ENCODE assay signal across 8 mouse cellular contexts in the genomic region with DNA sequence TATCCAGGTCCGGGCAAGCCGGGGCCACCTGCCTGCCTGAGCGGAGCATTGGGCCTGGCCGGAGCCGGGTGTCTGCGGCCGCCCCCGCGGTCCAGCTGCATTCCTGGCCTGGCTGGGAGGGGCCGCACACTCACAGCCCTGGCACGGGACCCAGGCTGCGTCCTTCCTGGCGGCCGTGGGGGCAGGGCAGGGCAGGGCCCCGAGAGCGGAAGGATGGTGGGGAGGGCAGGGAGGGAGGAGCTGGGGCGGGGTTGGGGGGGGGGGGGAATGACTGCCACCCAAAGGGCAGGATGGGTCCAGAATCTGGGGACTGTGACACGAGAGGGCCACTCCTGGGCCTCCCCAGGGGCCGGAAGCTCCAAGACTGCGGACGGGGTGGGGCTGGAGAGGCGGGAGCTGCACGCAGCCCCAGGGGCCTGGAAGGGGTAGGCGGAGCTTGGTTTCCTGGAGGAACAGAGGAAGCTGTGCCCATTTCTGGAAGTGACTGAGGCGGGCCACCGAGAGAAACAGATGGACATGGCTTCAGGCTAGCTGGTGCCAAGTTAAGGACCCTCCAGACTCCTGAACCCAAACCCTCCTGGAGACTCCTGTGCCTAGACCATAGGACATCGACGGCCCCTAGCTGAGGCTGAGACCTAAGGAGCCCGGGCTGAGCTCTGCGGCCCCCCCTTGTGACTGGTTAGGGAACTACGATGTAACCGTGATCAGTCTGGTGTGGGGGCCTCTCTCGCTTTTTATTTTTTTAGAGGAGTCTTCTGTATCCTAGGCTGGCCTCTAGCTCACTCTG. TPM values are rescaled to one million over a fixed set of nuclear protein-coding genes. Genes with fewer than 3 reads are reported as not detected.
DNase-seq lines count a peak whose midpoint lies in the region; ATAC-seq and TF ChIP-seq lines count a peak whose summit lies in the region.

No protein-coding gene starts in this region.

- no peaks in the 10 kb centered on the region for H3K27me3 ChIP-seq in heart, embryonic 12.5 days (replicated peaks)
- H3K27me3 ChIP-seq in kidney, postnatal 0 days (ENCODE audit: insufficient read depth, low read length): no peaks in the 10 kb centered on the region
- H3K27me3 ChIP-seq in liver, embryonic 11.5 days (replicated peaks; ENCODE audit: control insufficient read depth, insufficient read depth, low read length): no peaks in the 10 kb centered on the region
- H3K27me3 ChIP-seq in myocyte (ENCODE audit: control insufficient read depth, insufficient read depth, insufficient read length): no peaks in the 10 kb centered on the region
- no peaks in the 10 kb centered on the region for H3K27me3 ChIP-seq in stomach, embryonic 14.5 days (ENCODE audit: control insufficient read depth, insufficient read depth, low read length)

- TF ChIP-seq POLR2A in myocyte (IDR thresholded peaks at IDR 0.05; ENCODE audit: insufficient read length, low read depth): peak; percentile 43

- H3K79me2 ChIP-seq in myocyte (ENCODE audit: control insufficient read depth, insufficient read depth): peaks cover 24% of the 10 kb centered on the region

- TF ChIP-seq CTCF in kidney, postnatal 0 days (IDR thresholded peaks at IDR 0.05; ENCODE audit: low read depth): peak; percentile 69

- ATAC-seq in erythroid progenitor cell, adult 5-6 weeks (replicated peaks; ENCODE audit: low FRiP score, poor library complexity, severe bottlenecking): peak; percentile 74
- ATAC-seq in heart, embryonic 12.5 days (ENCODE audit: insufficient number of reproducible peaks, low FRiP score): peak; percentile 89
- peak; percentile 74 for ATAC-seq in kidney, postnatal 0 days (replicated peaks; ENCODE audit: low FRiP score, low read depth)
- peak; percentile 88 for ATAC-seq in liver, embryonic 11.5 days (replicated peaks; ENCODE audit: low FRiP score)
- peak; percentile 81 for ATAC-seq in stomach, embryonic 14.5 days (ENCODE audit: insufficient number of reproducible peaks, insufficient read depth, low FRiP score, low read depth)

- DNase-seq in CD4-positive helper T cell, adult 2 months (ENCODE audit: low read depth, low spot score): peak; percentile 91
- peak; percentile 96 for DNase-seq in kidney, postnatal 0 days (ENCODE audit: low spot score)
- DNase-seq in liver, embryonic 11.5 days (ENCODE audit: low spot score): peak; percentile 95

- peak overlapping the region; percentile 96 for H3K27ac ChIP-seq in brown adipose tissue, adult 24 weeks (replicated peaks; ENCODE audit: low read depth, low read length)
- peak overlapping the region; percentile 97 for H3K27ac ChIP-seq in heart, embryonic 12.5 days (ENCODE audit: poor library complexity, severe bottlenecking)
- H3K27ac ChIP-seq in kidney, postnatal 0 days: peak overlapping the region; percentile 94
- peak overlapping the region; percentile 96 for H3K27ac ChIP-seq in liver, embryonic 11.5 days (ENCODE audit: low read depth, low read length)
- H3K27ac ChIP-seq in stomach, embryonic 14.5 days (ENCODE audit: low read length): peak overlapping the region; percentile 94

- H3K4me2 ChIP-seq in heart, embryonic 12.5 days: peak overlapping the region; percentile 75
- peak overlapping the region; percentile 49 for H3K4me2 ChIP-seq in kidney, postnatal 0 days (ENCODE audit: low read length)
- peak overlapping the region; percentile 78 for H3K4me2 ChIP-seq in liver, embryonic 11.5 days
- H3K4me2 ChIP-seq in myocyte (ENCODE audit: low read depth): peak overlapping the region; percentile 99
- peak overlapping the region; percentile 56 for H3K4me2 ChIP-seq in stomach, embryonic 14.5 days (replicated peaks; ENCODE audit: low read depth, low read length)

- H3K9ac ChIP-seq in heart, embryonic 12.5 days: peak overlapping the region; percentile 71
- peak overlapping the region; percentile 55 for H3K9ac ChIP-seq in kidney, postnatal 0 days (ENCODE audit: low read depth, low read length)
- peak overlapping the region; percentile 68 for H3K9ac ChIP-seq in liver, embryonic 11.5 days (ENCODE audit: low read depth, low read length)
- no peak overlapping the region; the same call in 1 of the 2 replicates for H3K9ac ChIP-seq in stomach, embryonic 14.5 days (replicated peaks; ENCODE audit: low read depth, low read length)

- WGBS in heart, embryonic 12.5 days: 2% methylated on average over 29 of the region's 33 CpGs
- under 1% methylated on average over 31 of the region's 33 CpGs for WGBS in kidney, postnatal 0 days
- WGBS in liver, embryonic 11.5 days: under 1% methylated on average over 31 of the region's 33 CpGs
- under 1% methylated on average over 30 of the region's 33 CpGs for WGBS in stomach, embryonic 14.5 days

- H3ac ChIP-seq in myocyte (ENCODE audit: control insufficient read depth, insufficient read length): no peak overlapping the region

- H3K36me3 ChIP-seq in heart, embryonic 12.5 days: peaks cover 20% of the 10 kb centered on the region
- 0 out of 2 replicates have a peak, but pooled peaks cover 5% of the 10 kb centered on the region for H3K36me3 ChIP-seq in kidney, postnatal 0 days (ENCODE audit: insufficient read depth, low read length)
- H3K36me3 ChIP-seq in liver, embryonic 11.5 days (ENCODE audit: control insufficient read depth, insufficient read depth, low read length): peaks cover 8% of the 10 kb centered on the region; the same call in 1 of the 2 replicates
- H3K36me3 ChIP-seq in myocyte (ENCODE audit: control insufficient read depth, insufficient read depth): no peaks in the 10 kb centered on the region
- H3K36me3 ChIP-seq in stomach, embryonic 14.5 days (ENCODE audit: control insufficient read depth, insufficient read depth, low read length): peaks cover 5% of the 10 kb centered on the region; the same call in 1 of the 2 replicates

- peaks cover 13% of the 10 kb centered on the region for H3K4me1 ChIP-seq in brown adipose tissue, adult 24 weeks (ENCODE audit: control insufficient read depth, insufficient read depth, insufficient read length, low read length)
- H3K4me1 ChIP-seq in heart, embryonic 12.5 days (replicated peaks): peaks cover 41% of the 10 kb centered on the region
- peaks cover 16% of the 10 kb centered on the region for H3K4me1 ChIP-seq in kidney, postnatal 0 days (replicated peaks; ENCODE audit: insufficient read depth, low read length)
- peaks cover 38% of the 10 kb centered on the region for H3K4me1 ChIP-seq in liver, embryonic 11.5 days (replicated peaks; ENCODE audit: control insufficient read depth, insufficient read depth, low read length)
- peaks cover 18% of the 10 kb centered on the region; the same call in 1 of the 2 replicates for H3K4me1 ChIP-seq in stomach, embryonic 14.5 days (ENCODE audit: control insufficient read depth, insufficient read depth, low read length)

- no peaks in the 10 kb centered on the region for H3K9me3 ChIP-seq in heart, embryonic 12.5 days (replicated peaks)
- no peaks in the 10 kb centered on the region for H3K9me3 ChIP-seq in kidney, postnatal 0 days (replicated peaks; ENCODE audit: low read length)
- H3K9me3 ChIP-seq in liver, embryonic 11.5 days (ENCODE audit: control insufficient read depth, low read length): no peaks in the 10 kb centered on the region
- H3K9me3 ChIP-seq in stomach, embryonic 14.5 days (ENCODE audit: control insufficient read depth, low read depth, low read length): no peaks in the 10 kb centered on the region

- peak overlapping the region; percentile 63 for H3K4me3 ChIP-seq in brown adipose tissue, adult 24 weeks (ENCODE audit: insufficient read depth, low read depth, low read length)
- peak overlapping the region; percentile 42 for H3K4me3 ChIP-seq in heart, embryonic 12.5 days
- H3K4me3 ChIP-seq in kidney, postnatal 0 days (replicated peaks; ENCODE audit: low read depth, low read length): peak overlapping the region; percentile 27
- H3K4me3 ChIP-seq in liver, embryonic 11.5 days (ENCODE audit: low read depth, low read length): peak overlapping the region; percentile 53
- H3K4me3 ChIP-seq in myocyte: peak overlapping the region; percentile 18
- peak overlapping the region; percentile 31 for H3K4me3 ChIP-seq in stomach, embryonic 14.5 days (ENCODE audit: low read depth, low read length)

RNA-seq across cellular contexts. Expression of a gene that starts 4.0 kb away (rescaled TPM):
- 10.1 and 13.6 TPM in 2 replicates for polyA plus RNA-seq in brown adipose tissue, adult 24 weeks (2012; ENCODE audit: insufficient read depth, insufficient read length, missing spikeins)
- 1.7 and 6.8 TPM in 2 replicates for total RNA-seq in erythroid progenitor cell, adult 5-6 weeks (2015; ENCODE audit: low replicate concordance)
- total RNA-seq in erythroid progenitor cell, adult 5-6 weeks (2017; ENCODE audit: low replicate concordance): 5.5 and 7.0 TPM in 2 replicates
- 35.3 and 35.9 TPM in 2 replicates for polyA plus RNA-seq in heart, embryonic 12.5 days (2016; fragmentation: Nextera tagmentation; extraction: Ambion mirVana)
- 41.6 and 44.3 TPM in 2 replicates for polyA plus RNA-seq in kidney, postnatal 0 days (2015; fragmentation: Nextera tagmentation; extraction: Ambion mirVana)
- polyA plus RNA-seq in liver, embryonic 11.5 days (2014; fragmentation: Nextera tagmentation; extraction: Ambion mirVana): 23.0 and 24.3 TPM in 2 replicates
- polyA plus RNA-seq in myocyte (2012; fragmentation: generic; extraction: Trizol): 44.6 TPM
- polyA plus RNA-seq in stomach, embryonic 14.5 days (2014; fragmentation: Nextera tagmentation; extraction: Ambion mirVana): 33.6 and 35.5 TPM in 2 replicates

RNA-seq across cellular contexts. Expression of a gene that starts 8.4 kb away (rescaled TPM):
- 0.32 and 0.50 TPM in 2 replicates for polyA plus RNA-seq in brown adipose tissue, adult 24 weeks (2012; ENCODE audit: insufficient read depth, insufficient read length, missing spikeins)
- 0.36 and 0.42 TPM in 2 replicates for total RNA-seq in erythroid progenitor cell, adult 5-6 weeks (2015; ENCODE audit: low replicate concordance)
- 1.4 and 5.1 TPM in 2 replicates for total RNA-seq in erythroid progenitor cell, adult 5-6 weeks (2017; ENCODE audit: low replicate concordance)
- 3.3 and 3.5 TPM in 2 replicates for polyA plus RNA-seq in heart, embryonic 12.5 days (2016; fragmentation: Nextera tagmentation; extraction: Ambion mirVana)
- polyA plus RNA-seq in kidney, postnatal 0 days (2015; fragmentation: Nextera tagmentation; extraction: Ambion mirVana): 4.1 and 4.7 TPM in 2 replicates
- polyA plus RNA-seq in liver, embryonic 11.5 days (2014; fragmentation: Nextera tagmentation; extraction: Ambion mirVana): 0.80 and 0.84 TPM in 2 replicates
- polyA plus RNA-seq in myocyte (2012; fragmentation: generic; extraction: Trizol): 4.2 TPM
- polyA plus RNA-seq in stomach, embryonic 14.5 days (2014; fragmentation: Nextera tagmentation; extraction: Ambion mirVana): 1.4 and 1.5 TPM in 2 replicates

RNA-seq across cellular contexts. Expression of a gene that starts 17.2 kb away (rescaled TPM):
- polyA plus RNA-seq in brown adipose tissue, adult 24 weeks (2012; ENCODE audit: insufficient read depth, insufficient read length, missing spikeins): 4.2 and 8.3 TPM in 2 replicates
- total RNA-seq in erythroid progenitor cell, adult 5-6 weeks (2015; ENCODE audit: low replicate concordance): 9.0 and 9.2 TPM in 2 replicates
- total RNA-seq in erythroid progenitor cell, adult 5-6 weeks (2017; ENCODE audit: low replicate concordance): 14.8 and 19.6 TPM in 2 replicates
- 22.8 and 23.3 TPM in 2 replicates for polyA plus RNA-seq in heart, embryonic 12.5 days (2016; fragmentation: Nextera tagmentation; extraction: Ambion mirVana)
- polyA plus RNA-seq in kidney, postnatal 0 days (2015; fragmentation: Nextera tagmentation; extraction: Ambion mirVana): 24.0 and 25.3 TPM in 2 replicates
- 20.6 and 21.5 TPM in 2 replicates for polyA plus RNA-seq in liver, embryonic 11.5 days (2014; fragmentation: Nextera tagmentation; extraction: Ambion mirVana)
- 15.5 TPM for polyA plus RNA-seq in myocyte (2012; fragmentation: generic; extraction: Trizol)
- polyA plus RNA-seq in stomach, embryonic 14.5 days (2014; fragmentation: Nextera tagmentation; extraction: Ambion mirVana): 29.5 and 32.9 TPM in 2 replicates

RNA-seq across cellular contexts. Expression of a gene that starts 32.3 kb away (rescaled TPM):
- not detected in 2 replicates for polyA plus RNA-seq in brown adipose tissue, adult 24 weeks (2012; ENCODE audit: insufficient read depth, insufficient read length, missing spikeins)
- total RNA-seq in erythroid progenitor cell, adult 5-6 weeks (2015; ENCODE audit: low replicate concordance): not detected in 2 replicates
- not detected in 2 replicates for total RNA-seq in erythroid progenitor cell, adult 5-6 weeks (2017; ENCODE audit: low replicate concordance)
- 0.31 and 0.39 TPM in 2 replicates for polyA plus RNA-seq in heart, embryonic 12.5 days (2016; fragmentation: Nextera tagmentation; extraction: Ambion mirVana)
- polyA plus RNA-seq in kidney, postnatal 0 days (2015; fragmentation: Nextera tagmentation; extraction: Ambion mirVana): 0.45 and 0.57 TPM in 2 replicates
- 0.33 and 0.40 TPM in 2 replicates for polyA plus RNA-seq in liver, embryonic 11.5 days (2014; fragmentation: Nextera tagmentation; extraction: Ambion mirVana)
- polyA plus RNA-seq in myocyte (2012; fragmentation: generic; extraction: Trizol): 0.98 TPM
- 1.0 and 1.3 TPM in 2 replicates for polyA plus RNA-seq in stomach, embryonic 14.5 days (2014; fragmentation: Nextera tagmentation; extraction: Ambion mirVana)

RNA-seq across cellular contexts. Expression of a gene that starts 43.0 kb away (rescaled TPM):
- 80.2 and 109 TPM in 2 replicates for polyA plus RNA-seq in brown adipose tissue, adult 24 weeks (2012; ENCODE audit: insufficient read depth, insufficient read length, missing spikeins)
- total RNA-seq in erythroid progenitor cell, adult 5-6 weeks (2015; ENCODE audit: low replicate concordance): 538 and 642 TPM in 2 replicates
- total RNA-seq in erythroid progenitor cell, adult 5-6 weeks (2017; ENCODE audit: low replicate concordance): 484 and 602 TPM in 2 replicates
- 68.4 and 82.4 TPM in 2 replicates for polyA plus RNA-seq in heart, embryonic 12.5 days (2016; fragmentation: Nextera tagmentation; extraction: Ambion mirVana)
- polyA plus RNA-seq in kidney, postnatal 0 days (2015; fragmentation: Nextera tagmentation; extraction: Ambion mirVana): 33.4 and 40.1 TPM in 2 replicates
- polyA plus RNA-seq in liver, embryonic 11.5 days (2014; fragmentation: Nextera tagmentation; extraction: Ambion mirVana): 581 and 583 TPM in 2 replicates
- 58.4 TPM for polyA plus RNA-seq in myocyte (2012; fragmentation: generic; extraction: Trizol)
- 67.3 and 78.3 TPM in 2 replicates for polyA plus RNA-seq in stomach, embryonic 14.5 days (2014; fragmentation: Nextera tagmentation; extraction: Ambion mirVana)

Comparison
In these comparisons a context has a peak if more than half of its experiments do, and no peak if none do; other contexts are left out.
1. Peak in every context shown above with its lines: DNase-seq, ATAC-seq, H3K4me3 ChIP-seq and H3K27ac ChIP-seq.
2. H3K4me2 ChIP-seq: peak in every context shown above with its lines; median percentile 99 in myocyte; 78 in liver, embryonic 11.5 days; 75 in heart, embryonic 12.5 days; 56 in stomach, embryonic 14.5 days; 49 in kidney, postnatal 0 days.